Mouse (Mus musculus): ENCODE data around the gene Thg1l.

DNA sequence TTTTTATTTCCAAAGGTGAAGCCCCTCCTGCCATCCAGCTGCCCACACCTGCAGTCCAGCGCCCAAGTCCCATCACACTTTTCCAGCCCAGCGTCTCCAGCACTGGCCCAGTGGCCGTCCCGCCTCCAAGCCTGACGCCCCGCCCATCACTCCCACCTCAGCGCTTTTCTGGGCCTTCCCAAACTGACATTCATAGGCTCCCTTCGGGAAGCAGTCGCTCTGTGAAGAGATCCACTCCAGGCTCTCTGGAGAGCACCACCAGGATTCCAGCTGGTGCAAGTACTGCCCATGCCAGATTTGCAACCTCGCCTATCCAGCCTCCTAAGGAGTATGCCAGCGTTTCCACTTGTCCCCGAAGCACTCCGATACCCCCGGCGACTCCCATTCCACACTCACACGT, 36.3 kb upstream of the Thg1l start:
- TF ChIP-seq POLR2A (IDR thresholded peaks at IDR 0.05; ENCODE audit: borderline replicate concordance, extremely low read depth, low read depth, low read length) (no peak), CTCF (IDR thresholded peaks at IDR 0.05; ENCODE audit: insufficient read depth, low read length) (no peak)

All from lung, adult 2 months (tissue).